Mouse (Mus musculus): Measurements from ENCODE around the gene Stac2. TPM values are rescaled to one million over a fixed set of nuclear protein-coding genes. Genes with fewer than 3 reads are reported as not detected.

Gene Stac2
- polyA plus RNA-seq, 1 experiment, result 1.7 TPM

- 0 out of 2 replicates have a peak, but pooled peaks cover 2% of the 10 kb centered on the region for H3K4me1 ChIP-seq (ENCODE audit: control insufficient read depth, insufficient read depth, low read length)
- H3K27ac ChIP-seq (ENCODE audit: insufficient read depth, low read length), result no peak overlapping the region
- no peak overlapping the region for H3K4me3 ChIP-seq (ENCODE audit: insufficient read depth, low read length)
- no peak for TF ChIP-seq POLR2A (IDR thresholded peaks at IDR 0.05; ENCODE audit: low read depth, low read length)
- TF ChIP-seq CTCF (IDR thresholded peaks at IDR 0.05; ENCODE audit: borderline replicate concordance, insufficient read depth, low read length), result no peak
Measured at GRCm38 (mm10) chr11:98018222-98018621, 35.0 kb downstream of the Stac2 start.

GRCm38 (mm10) chr11:98016824-98017223, 36.4 kb downstream of the Stac2 start:
- Histone ChIP-seq H3K4me1 (ENCODE audit: control insufficient read depth, insufficient read depth, low read length) (0 out of 2 replicates have a peak, but pooled peaks cover 2% of the 10 kb centered on the region), H3K27ac (ENCODE audit: insufficient read depth, low read length) (no peak overlapping the region), H3K4me3 (ENCODE audit: insufficient read depth, low read length) (no peak overlapping the region)
- TF ChIP-seq POLR2A (IDR thresholded peaks at IDR 0.05; ENCODE audit: low read depth, low read length) (no peak), CTCF (IDR thresholded peaks at IDR 0.05; ENCODE audit: borderline replicate concordance, insufficient read depth, low read length) (no peak)

GRCm38 (mm10) chr11:98016177-98016576, 37.1 kb downstream of the Stac2 start:
- no peak for TF ChIP-seq CTCF (IDR thresholded peaks at IDR 0.05; ENCODE audit: borderline replicate concordance, insufficient read depth, low read length)
- TF ChIP-seq POLR2A (IDR thresholded peaks at IDR 0.05; ENCODE audit: low read depth, low read length), result no peak
- H3K4me1 ChIP-seq (ENCODE audit: control insufficient read depth, insufficient read depth, low read length), result 0 out of 2 replicates have a peak, but pooled peaks cover 2% of the 10 kb centered on the region

GRCm38 (mm10) chr11:98012831-98013230, 40.4 kb downstream of the Stac2 start:
- Histone ChIP-seq H3K27ac (ENCODE audit: insufficient read depth, low read length) (no peak overlapping the region), H3K4me3 (ENCODE audit: insufficient read depth, low read length) (no peak overlapping the region), H3K4me1 (ENCODE audit: control insufficient read depth, insufficient read depth, low read length) (no peaks in the 10 kb centered on the region)
- TF ChIP-seq POLR2A (IDR thresholded peaks at IDR 0.05; ENCODE audit: low read depth, low read length) (no peak), CTCF (IDR thresholded peaks at IDR 0.05; ENCODE audit: borderline replicate concordance, insufficient read depth, low read length) (no peak)

More at GRCm38 (mm10) chr11:98016177-98016576, 37.1 kb downstream of the Stac2 start:
- Histone ChIP-seq H3K4me3 (ENCODE audit: insufficient read depth, low read length) (no peak overlapping the region), H3K27ac (ENCODE audit: insufficient read depth, low read length) (no peak overlapping the region)

GRCm38 (mm10) chr11:98011716-98012115, 41.5 kb downstream of the Stac2 start:
- no peak for TF ChIP-seq CTCF (IDR thresholded peaks at IDR 0.05; ENCODE audit: borderline replicate concordance, insufficient read depth, low read length)
- TF ChIP-seq POLR2A (IDR thresholded peaks at IDR 0.05; ENCODE audit: low read depth, low read length), result no peak
- Histone ChIP-seq H3K27ac (ENCODE audit: insufficient read depth, low read length) (no peak overlapping the region), H3K4me1 (ENCODE audit: control insufficient read depth, insufficient read depth, low read length) (no peaks in the 10 kb centered on the region), H3K4me3 (ENCODE audit: insufficient read depth, low read length) (no peak overlapping the region)

GRCm38 (mm10) chr11:98008087-98008486, 45.2 kb downstream of the Stac2 start:
- Histone ChIP-seq H3K4me3 (ENCODE audit: insufficient read depth, low read length) (no peak overlapping the region), H3K4me1 (ENCODE audit: control insufficient read depth, insufficient read depth, low read length) (peaks cover 3% of the 10 kb centered on the region; the same call in 1 of the 2 replicates), H3K27ac (ENCODE audit: insufficient read depth, low read length) (no peak overlapping the region)
- TF ChIP-seq CTCF (IDR thresholded peaks at IDR 0.05; ENCODE audit: borderline replicate concordance, insufficient read depth, low read length), result no peak
- no peak for TF ChIP-seq POLR2A (IDR thresholded peaks at IDR 0.05; ENCODE audit: low read depth, low read length)

GRCm38 (mm10) chr11:98005686-98006085, 47.6 kb downstream of the Stac2 start:
- peak overlapping the region; percentile 60 for H3K27ac ChIP-seq (ENCODE audit: insufficient read depth, low read length)
- H3K4me3 ChIP-seq (ENCODE audit: insufficient read depth, low read length), result no peak overlapping the region
- no peak for TF ChIP-seq POLR2A (IDR thresholded peaks at IDR 0.05; ENCODE audit: low read depth, low read length)
- no peak for TF ChIP-seq CTCF (IDR thresholded peaks at IDR 0.05; ENCODE audit: borderline replicate concordance, insufficient read depth, low read length)
- peaks cover 3% of the 10 kb centered on the region; the same call in 1 of the 2 replicates for H3K4me1 ChIP-seq (ENCODE audit: control insufficient read depth, insufficient read depth, low read length)

- H3K27ac ChIP-seq (ENCODE audit: insufficient read depth, low read length), result no peak overlapping the region
- TF ChIP-seq CTCF (IDR thresholded peaks at IDR 0.05; ENCODE audit: borderline replicate concordance, insufficient read depth, low read length), result no peak
- TF ChIP-seq POLR2A (IDR thresholded peaks at IDR 0.05; ENCODE audit: low read depth, low read length), result no peak
- peaks cover 3% of the 10 kb centered on the region; the same call in 1 of the 2 replicates for H3K4me1 ChIP-seq (ENCODE audit: control insufficient read depth, insufficient read depth, low read length)
- H3K4me3 ChIP-seq (ENCODE audit: insufficient read depth, low read length), result no peak overlapping the region
Measured at GRCm38 (mm10) chr11:98005076-98005475, 48.2 kb downstream of the Stac2 start.

GRCm38 (mm10) chr11:98004161-98004560, 49.1 kb downstream of the Stac2 start:
- Histone ChIP-seq H3K4me1 (ENCODE audit: control insufficient read depth, insufficient read depth, low read length) (peaks cover 3% of the 10 kb centered on the region; the same call in 1 of the 2 replicates), H3K27ac (ENCODE audit: insufficient read depth, low read length) (peak overlapping the region; percentile 18; the same call in 1 of the 2 replicates), H3K4me3 (ENCODE audit: insufficient read depth, low read length) (no peak overlapping the region)
- TF ChIP-seq CTCF (IDR thresholded peaks at IDR 0.05; ENCODE audit: borderline replicate concordance, insufficient read depth, low read length) (no peak), POLR2A (IDR thresholded peaks at IDR 0.05; ENCODE audit: low read depth, low read length) (no peak)

- H3K4me1 ChIP-seq (ENCODE audit: control insufficient read depth, insufficient read depth, low read length), result peaks cover 3% of the 10 kb centered on the region; the same call in 1 of the 2 replicates
- TF ChIP-seq CTCF (IDR thresholded peaks at IDR 0.05; ENCODE audit: borderline replicate concordance, insufficient read depth, low read length) (no peak), POLR2A (IDR thresholded peaks at IDR 0.05; ENCODE audit: low read depth, low read length) (no peak)
- H3K27ac ChIP-seq (ENCODE audit: insufficient read depth, low read length), result no peak overlapping the region
- no peak overlapping the region for H3K4me3 ChIP-seq (ENCODE audit: insufficient read depth, low read length)
Measured at GRCm38 (mm10) chr11:98003171-98003671, 50.0 kb downstream of the Stac2 start.

All from embryonic fibroblast, embryonic 13.5 days (primary cell).